8 mouse cellular contexts compared by ENCODE assay signal in the genomic region with DNA sequence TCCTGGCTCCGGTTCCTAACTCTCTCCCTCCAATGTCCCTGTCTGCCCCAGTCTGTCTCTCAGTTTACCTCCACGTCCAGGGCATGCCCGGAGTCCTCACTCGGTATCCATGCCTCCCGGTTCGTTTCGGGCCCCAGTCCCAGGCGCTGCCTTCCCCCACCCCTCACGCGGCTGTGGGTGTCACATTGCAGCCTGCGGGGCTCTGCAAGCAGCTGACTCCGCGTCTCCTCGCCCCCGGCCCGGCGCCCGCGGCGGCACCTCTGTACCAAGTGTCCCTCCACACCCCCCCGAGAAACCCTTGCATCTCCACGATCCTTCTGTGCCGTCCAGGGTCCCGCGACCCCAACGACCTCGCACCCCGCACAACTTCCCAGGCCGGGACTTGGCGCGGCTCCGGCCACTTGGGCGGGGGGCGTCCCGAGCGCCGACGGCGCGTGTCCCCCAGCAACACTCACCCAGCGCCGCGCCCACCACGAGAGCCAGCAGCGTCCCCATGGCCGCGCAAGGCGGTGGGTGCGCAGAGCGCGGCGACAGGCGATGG. TPM values are rescaled to one million over a fixed set of nuclear protein-coding genes. Genes with fewer than 3 reads are reported as not detected.
DNase-seq lines count a peak whose midpoint lies in the region; ATAC-seq lines count a peak whose summit lies in the region.

No protein-coding gene starts in this region.

- peaks cover 15% of the 10 kb centered on the region for H3K36me3 ChIP-seq in lung, embryonic 16.5 days (ENCODE audit: control insufficient read depth, insufficient read depth, low read length)
- peaks cover 33% of the 10 kb centered on the region for H3K36me3 ChIP-seq in heart, embryonic 13.5 days
- H3K36me3 ChIP-seq in liver, embryonic 15.5 days (replicated peaks), result peaks cover 12% of the 10 kb centered on the region
- peaks cover 16% of the 10 kb centered on the region for H3K36me3 ChIP-seq in stomach, embryonic 15.5 days

- H3K9ac ChIP-seq in lung, embryonic 16.5 days (ENCODE audit: low read length), result peak overlapping the region; percentile 62
- H3K9ac ChIP-seq in heart, embryonic 13.5 days, result peak overlapping the region; percentile 84
- H3K9ac ChIP-seq in liver, embryonic 15.5 days, result no peak overlapping the region
- peak overlapping the region; percentile 46 for H3K9ac ChIP-seq in stomach, embryonic 15.5 days

- peak; percentile 27 for DNase-seq in CD4-positive, CD25-positive, alpha-beta regulatory T cell, adult 2 months (ENCODE audit: low read depth, low spot score)
- no peak for DNase-seq in lung, postnatal 36 days
- DNase-seq in ovary, postnatal 14 days (ENCODE audit: low spot score), result no peak

- peaks cover 24% of the 10 kb centered on the region for H3K27me3 ChIP-seq in lung, embryonic 16.5 days (ENCODE audit: control insufficient read depth, insufficient read depth, low read depth, low read length)
- peaks cover 34% of the 10 kb centered on the region for H3K27me3 ChIP-seq in heart, embryonic 13.5 days (replicated peaks)
- H3K27me3 ChIP-seq in liver, embryonic 15.5 days, result peaks cover 50% of the 10 kb centered on the region
- peaks cover 28% of the 10 kb centered on the region for H3K27me3 ChIP-seq in stomach, embryonic 15.5 days (replicated peaks)

- no peak overlapping the region for H3K27ac ChIP-seq in lung, embryonic 16.5 days (ENCODE audit: low read length)
- H3K27ac ChIP-seq in heart, embryonic 13.5 days (replicated peaks), result no peak overlapping the region
- H3K27ac ChIP-seq in liver, embryonic 15.5 days (replicated peaks), result no peak overlapping the region
- H3K27ac ChIP-seq in stomach, embryonic 15.5 days, result no peak overlapping the region

- H3K9me3 ChIP-seq in lung, embryonic 16.5 days (ENCODE audit: control insufficient read depth, low read length), result no peaks in the 10 kb centered on the region
- no peaks in the 10 kb centered on the region for H3K9me3 ChIP-seq in heart, embryonic 13.5 days
- no peaks in the 10 kb centered on the region for H3K9me3 ChIP-seq in liver, embryonic 15.5 days (replicated peaks)
- H3K9me3 ChIP-seq in stomach, embryonic 15.5 days, result no peaks in the 10 kb centered on the region

- no peak for ATAC-seq in CD4-positive, CD25-positive, alpha-beta regulatory T cell, adult 4 months
- ATAC-seq in lung, embryonic 16.5 days (ENCODE audit: low read depth), result peak; percentile 16; the same call in 1 of the 2 replicates
- ATAC-seq in heart, embryonic 13.5 days (ENCODE audit: extremely low read depth, insufficient number of reproducible peaks, low FRiP score, low TSS enrichment), result no peak
- no peak for ATAC-seq in liver, embryonic 15.5 days (ENCODE audit: insufficient read depth)
- ATAC-seq in stomach, embryonic 15.5 days (ENCODE audit: insufficient read depth, low FRiP score, low read depth), result no peak

- H3K4me3 ChIP-seq in lung, embryonic 16.5 days (ENCODE audit: low read length), result peak overlapping the region; percentile 58
- H3K4me3 ChIP-seq in heart, embryonic 13.5 days, result peak overlapping the region; percentile 69
- H3K4me3 ChIP-seq in liver, embryonic 15.5 days (replicated peaks), result peak overlapping the region; percentile 49
- peak overlapping the region; percentile 60 for H3K4me3 ChIP-seq in stomach, embryonic 15.5 days (replicated peaks)

- H3K4me2 ChIP-seq in lung, embryonic 16.5 days (ENCODE audit: low read depth, low read length), result peak overlapping the region; percentile 98
- H3K4me2 ChIP-seq in heart, embryonic 13.5 days, result peak overlapping the region; percentile 99
- H3K4me2 ChIP-seq in liver, embryonic 15.5 days, result peak overlapping the region; percentile 70
- peak overlapping the region; percentile 99 for H3K4me2 ChIP-seq in stomach, embryonic 15.5 days

- WGBS in lung, embryonic 16.5 days, result 2% methylated on average over 51 of the region's 53 CpGs
- 2% methylated on average over 53 of the region's 53 CpGs for WGBS in heart, embryonic 13.5 days
- WGBS in liver, embryonic 15.5 days (ENCODE audit: insufficient replicate concordance), result 2% methylated on average over 53 of the region's 53 CpGs
- under 1% methylated on average over 51 of the region's 53 CpGs for WGBS in stomach, embryonic 15.5 days

- peaks cover 9% of the 10 kb centered on the region for H3K4me1 ChIP-seq in lung, embryonic 16.5 days (replicated peaks; ENCODE audit: control insufficient read depth, insufficient read depth, low read length)
- H3K4me1 ChIP-seq in heart, embryonic 13.5 days, result peaks cover 24% of the 10 kb centered on the region
- peaks cover 15% of the 10 kb centered on the region; the same call in 1 of the 2 replicates for H3K4me1 ChIP-seq in liver, embryonic 15.5 days (replicated peaks)
- peaks cover 15% of the 10 kb centered on the region for H3K4me1 ChIP-seq in stomach, embryonic 15.5 days

RNA-seq across cellular contexts. Expression of gene Scn1b, which starts 0.5 kb away (rescaled TPM):
- polyA plus RNA-seq in CD4-positive, CD25-positive, alpha-beta regulatory T cell, adult 4 months (2017; shearing (Covaris generic)), result not detected
- polyA plus RNA-seq in lung, embryonic 16.5 days (2015; fragmentation: Nextera tagmentation; extraction: Ambion mirVana), result 0.64 and 0.89 TPM in 2 replicates
- polyA plus RNA-seq in heart, embryonic 13.5 days (2015; fragmentation: Nextera tagmentation; extraction: Ambion mirVana), result 2.5 and 3.1 TPM in 2 replicates
- 1.0 and 1.2 TPM in 2 replicates for polyA plus RNA-seq in liver, embryonic 15.5 days (2015; fragmentation: Nextera tagmentation; extraction: Ambion mirVana)
- polyA plus RNA-seq in stomach, embryonic 15.5 days (2015; fragmentation: Nextera tagmentation; extraction: Ambion mirVana), result 2.1 and 2.9 TPM in 2 replicates

RNA-seq across cellular contexts. Expression of gene Hpn, which starts 11.2 kb away (rescaled TPM):
- polyA plus RNA-seq in CD4-positive, CD25-positive, alpha-beta regulatory T cell, adult 4 months (2017; shearing (Covaris generic)), result 10 to 100 TPM in 1 of 2 experiments, 1 to 10 TPM in 1; 6.0 to 12.2 TPM
- 17.4 and 23.2 TPM in 2 replicates for polyA plus RNA-seq in lung, embryonic 16.5 days (2015; fragmentation: Nextera tagmentation; extraction: Ambion mirVana)
- polyA plus RNA-seq in heart, embryonic 13.5 days (2015; fragmentation: Nextera tagmentation; extraction: Ambion mirVana), result 2.4 and 3.6 TPM in 2 replicates
- 98.6 and 145 TPM in 2 replicates for polyA plus RNA-seq in liver, embryonic 15.5 days (2015; fragmentation: Nextera tagmentation; extraction: Ambion mirVana)
- 35.3 and 36.9 TPM in 2 replicates for polyA plus RNA-seq in stomach, embryonic 15.5 days (2015; fragmentation: Nextera tagmentation; extraction: Ambion mirVana)

RNA-seq across cellular contexts. Expression of gene Gramd1a, which starts 29.4 kb away (rescaled TPM):
- polyA plus RNA-seq in CD4-positive, CD25-positive, alpha-beta regulatory T cell, adult 4 months (2017; shearing (Covaris generic)), result 100 to 1,000 TPM in 1 of 2 experiments, 10 to 100 TPM in 1; 83.7 to 103 TPM
- 68.1 and 72.2 TPM in 2 replicates for polyA plus RNA-seq in lung, embryonic 16.5 days (2015; fragmentation: Nextera tagmentation; extraction: Ambion mirVana)
- 50.3 and 51.8 TPM in 2 replicates for polyA plus RNA-seq in heart, embryonic 13.5 days (2015; fragmentation: Nextera tagmentation; extraction: Ambion mirVana)
- polyA plus RNA-seq in liver, embryonic 15.5 days (2015; fragmentation: Nextera tagmentation; extraction: Ambion mirVana), result 11.9 and 14.3 TPM in 2 replicates
- 52.6 and 54.6 TPM in 2 replicates for polyA plus RNA-seq in stomach, embryonic 15.5 days (2015; fragmentation: Nextera tagmentation; extraction: Ambion mirVana)

RNA-seq across cellular contexts. Expression of gene Fxyd3, which starts 49.8 kb away (rescaled TPM):
- under 1 TPM in 1 of 2 experiments, not detected in 1; 0.27 TPM for polyA plus RNA-seq in CD4-positive, CD25-positive, alpha-beta regulatory T cell, adult 4 months (2017; shearing (Covaris generic))
- polyA plus RNA-seq in lung, embryonic 16.5 days (2015; fragmentation: Nextera tagmentation; extraction: Ambion mirVana), result 76.9 and 84.8 TPM in 2 replicates
- polyA plus RNA-seq in heart, embryonic 13.5 days (2015; fragmentation: Nextera tagmentation; extraction: Ambion mirVana), result 2.0 and 2.2 TPM in 2 replicates
- polyA plus RNA-seq in liver, embryonic 15.5 days (2015; fragmentation: Nextera tagmentation; extraction: Ambion mirVana), result 0.35 and 0.92 TPM in 2 replicates
- 364 and 383 TPM in 2 replicates for polyA plus RNA-seq in stomach, embryonic 15.5 days (2015; fragmentation: Nextera tagmentation; extraction: Ambion mirVana)
